Mouse (Mus musculus): ENCODE results near the gene Stk40. TPM values are rescaled to one million over a fixed set of nuclear protein-coding genes. Genes with fewer than 3 reads are reported as not detected.

Gene Stk40
- polyA plus RNA-seq, 1 experiment = 99.5 TPM

GRCm38 (mm10) chr4:126183034-126183433 lies 79.3 kb downstream of the Stk40 start:
- no peaks in the 10 kb centered on the region for H3K9me3 ChIP-seq
- H3K4me3 ChIP-seq (replicated peaks) = no peak overlapping the region
- H3K27me3 ChIP-seq (replicated peaks) = no peaks in the 10 kb centered on the region
- H3K4me1 ChIP-seq = peaks cover 31% of the 10 kb centered on the region
- TF ChIP-seq GATA1 (IDR thresholded peaks at IDR 0.05; ENCODE audit: borderline replicate concordance, low read length) = no peak
- peaks cover 96% of the 10 kb centered on the region for H3K36me3 ChIP-seq (replicated peaks; ENCODE audit: low read length)

GRCm38 (mm10) chr4:126187096-126187495 lies 83.3 kb downstream of the Stk40 start:
- Histone ChIP-seq H3K36me3 (replicated peaks; ENCODE audit: low read length) (peaks cover 92% of the 10 kb centered on the region), H3K4me1 (peaks cover 45% of the 10 kb centered on the region), H3K27me3 (replicated peaks) (no peaks in the 10 kb centered on the region), H3K4me3 (replicated peaks) (no peak overlapping the region), H3K9me3 (no peaks in the 10 kb centered on the region)
- TF ChIP-seq FLI1 (IDR thresholded peaks at IDR 0.05; ENCODE audit: low read length) (no peak), GATA1 (IDR thresholded peaks at IDR 0.05; ENCODE audit: borderline replicate concordance, low read length) (no peak)

Other genes starting within 250 kb of the Stk40 start
- 11.1 and 42.3 TPM in 2 replicates for gene Csf3r, start 79.4 kb upstream of the Stk40 start, polyA plus RNA-seq (2012; ENCODE audit: insufficient read depth, low replicate concordance)
- gene Mrps15, start 57.0 kb upstream of the Stk40 start, polyA plus RNA-seq (2012; ENCODE audit: insufficient read depth, low replicate concordance) = 107 and 153 TPM in 2 replicates
- gene Oscp1, start 45.4 kb upstream of the Stk40 start, polyA plus RNA-seq (2012; ENCODE audit: insufficient read depth, low replicate concordance) = not detected in 2 replicates
- gene Lsm10, start 7.3 kb upstream of the Stk40 start, polyA plus RNA-seq (2012; ENCODE audit: insufficient read depth, low replicate concordance) = 9.2 and 19.0 TPM in 2 replicates
- 18.4 and 56.4 TPM in 2 replicates for gene Eva1b, start 43.8 kb downstream of the Stk40 start, polyA plus RNA-seq (2012; ENCODE audit: insufficient read depth, low replicate concordance)
- 0.16 and 1.2 TPM in 2 replicates for gene Sh3d21, start 59.5 kb downstream of the Stk40 start, polyA plus RNA-seq (2012; ENCODE audit: insufficient read depth, low replicate concordance)
- gene Thrap3, start 98.8 kb downstream of the Stk40 start, polyA plus RNA-seq (2012; ENCODE audit: insufficient read depth, low replicate concordance) = 40.8 and 101 TPM in 2 replicates
- 90.9 and 105 TPM in 2 replicates for gene Map7d1, start 152.4 kb downstream of the Stk40 start, polyA plus RNA-seq (2012; ENCODE audit: insufficient read depth, low replicate concordance)
- 4.8 and 29.6 TPM in 2 replicates for gene Trappc3, start 158.4 kb downstream of the Stk40 start, polyA plus RNA-seq (2012; ENCODE audit: insufficient read depth, low replicate concordance)
- not detected in 2 replicates for gene Col8a2, start 182.8 kb downstream of the Stk40 start, polyA plus RNA-seq (2012; ENCODE audit: insufficient read depth, low replicate concordance)
- gene Adprhl2, start 217.7 kb downstream of the Stk40 start, polyA plus RNA-seq (2012; ENCODE audit: insufficient read depth, low replicate concordance) = 28.0 and 35.0 TPM in 2 replicates
- gene Tekt2, start 221.7 kb downstream of the Stk40 start, polyA plus RNA-seq (2012; ENCODE audit: insufficient read depth, low replicate concordance) = not detected in 2 replicates